Mouse (Mus musculus) common myeloid progenitor, adult 5-6 weeks (primary cell): Measurements from ENCODE around the gene Cox8c. TPM values are rescaled to one million over a fixed set of nuclear protein-coding genes. Genes with fewer than 3 reads are reported as not detected.

Experiments used
- total RNA-seq: library from RNA; stranded (forward); fragments of 200-1000, 187-1606 nt; gene quantifications from 2 replicates; pipeline ENCODE4 v1.2.3, GENCODE M21; 2017

Cox8c gene
- total RNA-seq, 1 experiment from 2014 or later, result not detected

Other genes starting within 250 kb of the Cox8c start
- gene Itpk1, start 194.4 kb upstream of the Cox8c start, total RNA-seq, result 9.4 and 12.0 TPM in 2 replicates
- gene Moap1, start 155.7 kb upstream of the Cox8c start, total RNA-seq, result 5.5 and 11.6 TPM in 2 replicates
- gene Tmem251, start 155.6 kb upstream of the Cox8c start, total RNA-seq, result 11.3 and 11.9 TPM in 2 replicates
- not detected in 2 replicates for gene Gm28051, start 141.6 kb upstream of the Cox8c start, total RNA-seq
- 16.2 and 26.6 TPM in 2 replicates for gene Gon7, start 141.5 kb upstream of the Cox8c start, total RNA-seq
- 49.6 and 57.7 TPM in 2 replicates for gene Ubr7, start 141.3 kb upstream of the Cox8c start, total RNA-seq
- gene Gm20604, start 140.6 kb upstream of the Cox8c start, total RNA-seq, result 7.4 and 7.7 TPM in 2 replicates
- gene Btbd7, start 20.8 kb upstream of the Cox8c start, total RNA-seq, result 21.4 and 25.6 TPM in 2 replicates
- gene Unc79, start 49.5 kb downstream of the Cox8c start, total RNA-seq, result 0.09 TPM in 1 of 2 replicates, not detected in the other